7 mouse cellular contexts compared by ENCODE assay signal in genomic region chr11:67454874-67455526, GRCm38 (mm10). TPM values are rescaled to one million over a fixed set of nuclear protein-coding genes. Genes with fewer than 3 reads are reported as not detected.
DNase-seq lines count a peak whose midpoint lies in the region; ATAC-seq and TF ChIP-seq lines count a peak whose summit lies in the region.

Gene Gas7, plus strand, starts transcription at chr11:67455437.

- no peak; the same call in 1 of the 2 replicates for TF ChIP-seq CTCF in brain, embryonic 14.5 days (IDR thresholded peaks at IDR 0.05; ENCODE audit: borderline replicate concordance, extremely low read depth, insufficient read depth, insufficient read length)

- peaks cover 15% of the 10 kb centered on the region for H3K4me1 ChIP-seq in hindbrain, embryonic 15.5 days (replicated peaks)

- H3K27me3 ChIP-seq in hindbrain, embryonic 15.5 days, result 0 out of 2 replicates have a peak, but pooled peaks cover 11% of the 10 kb centered on the region

- H3K27ac ChIP-seq in hindbrain, embryonic 15.5 days (replicated peaks), result peak within 1 kb of the TSS; percentile 36; the same call in 1 of the 2 replicates
- H3K27ac ChIP-seq in macrophage, result peak within 1 kb of the TSS; percentile 45

- intact Hi-C loops in left cerebral cortex, postnatal 14 days (cut with DNase I), result loop anchor here (5.0 kb wide), 3 partner anchors 83 to 343 kb away; no protein-coding TSS in a partner anchor

- peaks cover 36% of the 10 kb centered on the region for H3K79me2 ChIP-seq in macrophage (ENCODE audit: inconsistent target)

- no peak for TF ChIP-seq POLR2A in brain, embryonic 14.5 days (IDR thresholded peaks at IDR 0.05; ENCODE audit: borderline replicate concordance, extremely low read depth, insufficient read depth, insufficient read length, poor library complexity, severe bottlenecking)

- H3K9me3 ChIP-seq in hindbrain, embryonic 15.5 days, result no peaks in the 10 kb centered on the region

- peak; percentile 88 for ATAC-seq in hindbrain, embryonic 15.5 days (ENCODE audit: low FRiP score, low read depth)

- no peaks in the 10 kb centered on the region for H3K36me3 ChIP-seq in hindbrain, embryonic 15.5 days
- no peaks in the 10 kb centered on the region for H3K36me3 ChIP-seq in macrophage (ENCODE audit: inconsistent target)

- H3K4me2 ChIP-seq in hindbrain, embryonic 15.5 days, result peak within 1 kb of the TSS; percentile 93

- peak within 1 kb of the TSS; percentile 61 for H3K9ac ChIP-seq in hindbrain, embryonic 15.5 days

- DNase-seq in WW6 (ENCODE audit: low read depth, low spot score), result peak; percentile 36
- DNase-seq in brain, embryonic 14.5 days (ENCODE audit: low read depth), result peak; percentile 64
- peak; percentile 35 for DNase-seq in gastrocnemius, adult 18-20 months (ENCODE audit: low spot score)
- peak in 1 of 2 experiments; percentile 45 for DNase-seq in left cerebral cortex, postnatal 14 days (ENCODE audit: low spot score in 2 of 2)
- peak; percentile 58 for DNase-seq in right cerebral cortex, postnatal 4 days

- peak within 1 kb of the TSS; percentile 71 for H3K4me3 ChIP-seq in hindbrain, embryonic 15.5 days
- peak within 1 kb of the TSS; percentile 63 for H3K4me3 ChIP-seq in macrophage (ENCODE audit: inconsistent target)

- 0% methylated on average over 77 of the region's 78 CpGs for WGBS in hindbrain, embryonic 15.5 days
- WGBS in macrophage (ENCODE audit: missing documents), result 3% methylated on average over 61 of the region's 78 CpGs

RNA-seq across cellular contexts. Expression of gene Gas7, which starts in this region (rescaled TPM):
- 18.5 and 22.1 TPM in 2 replicates for polyA plus RNA-seq in brain, embryonic 14.5 days (2012; rRNA removed)
- total RNA-seq in gastrocnemius, adult 18-20 months (2021), result 1 to 10 TPM; 6.4 to 8.1 TPM
- polyA plus RNA-seq in hindbrain, embryonic 15.5 days (2015; fragmentation: Nextera tagmentation; extraction: Ambion mirVana), result 26.6 and 27.0 TPM in 2 replicates
- total RNA-seq in left cerebral cortex, postnatal 14 days (2021), result 100 to 1,000 TPM; 563 to 593 TPM
- 1,000 to 10,000 TPM in 9 of 26 experiments, 100 to 1,000 TPM in 17; 208 to 2,451 (median 601) TPM for total RNA-seq in macrophage (2018; cell fraction: chromatin; rRNA removed)
- total RNA-seq in macrophage (2018; cell fraction: cytosol; rRNA removed), result 100 to 1,000 TPM; 162 to 553 (median 186) TPM
- 1,000 to 10,000 TPM in 4 of 26 experiments, 100 to 1,000 TPM in 22; 124 to 1,781 (median 391) TPM for total RNA-seq in macrophage (2018; cell fraction: nucleus; rRNA removed)
- 39.5 to 121 TPM (median 113 TPM) in 3 replicates for polyA plus RNA-seq in macrophage (2018)

Comparison
In these comparisons a context has a peak if more than half of its experiments do, and no peak if none do; other contexts are left out.
1. RNA of gene Gas7 (total RNA-seq): 563 to 593 TPM in left cerebral cortex, postnatal 14 days; 6.4 to 8.1 TPM in gastrocnemius, adult 18-20 months; every median in the first group is over 10 times any median in the second.